Mouse (Mus musculus): ENCODE measurements around the gene Cct6b. TPM values are rescaled to one million over a fixed set of nuclear protein-coding genes. Genes with fewer than 3 reads are reported as not detected.

Cct6b gene
- polyA plus RNA-seq, 1 experiment from 2014 or later, result 0.23 TPM

DNA sequence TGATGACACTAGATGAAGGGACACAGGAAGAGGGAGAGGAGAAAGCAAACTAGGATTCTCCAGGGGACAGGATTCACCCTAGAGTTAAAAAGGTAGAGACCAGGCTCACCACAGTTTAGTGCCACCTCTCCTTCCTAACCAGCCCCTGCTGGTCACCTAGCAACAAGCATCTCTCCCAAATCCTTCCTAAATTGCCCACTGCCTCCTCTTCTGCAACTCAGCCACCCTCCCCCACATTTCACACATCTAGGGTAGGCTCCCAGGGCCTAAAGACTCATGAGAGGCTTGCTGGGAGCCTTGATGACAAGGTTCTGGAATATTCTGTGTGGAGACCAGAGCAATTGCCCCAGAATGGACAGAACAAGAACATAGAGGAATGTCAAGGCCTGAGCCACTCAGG is 76.5 kb downstream of the Cct6b start:
- H3K27me3 ChIP-seq (ENCODE audit: control insufficient read depth, insufficient read depth, low read length), result no peaks in the 10 kb centered on the region; the same call in 1 of the 2 replicates
- H3K9me3 ChIP-seq (replicated peaks; ENCODE audit: control insufficient read depth, low read length), result no peaks in the 10 kb centered on the region
- no peaks in the 10 kb centered on the region for H3K36me3 ChIP-seq (ENCODE audit: control insufficient read depth, insufficient read depth, low read length)
- peaks cover 5% of the 10 kb centered on the region; the same call in 1 of the 2 replicates for H3K4me1 ChIP-seq (ENCODE audit: control insufficient read depth, insufficient read depth, low read length)
- no peak for ATAC-seq (ENCODE audit: insufficient read depth, low FRiP score)
- no peak overlapping the region for H3K4me3 ChIP-seq (replicated peaks; ENCODE audit: low read length)
- no peak overlapping the region for H3K9ac ChIP-seq (ENCODE audit: low read length)
- no peak overlapping the region for H3K27ac ChIP-seq (ENCODE audit: low read length)
- H3K4me2 ChIP-seq (ENCODE audit: low read depth, low read length), result no peak overlapping the region

DNA sequence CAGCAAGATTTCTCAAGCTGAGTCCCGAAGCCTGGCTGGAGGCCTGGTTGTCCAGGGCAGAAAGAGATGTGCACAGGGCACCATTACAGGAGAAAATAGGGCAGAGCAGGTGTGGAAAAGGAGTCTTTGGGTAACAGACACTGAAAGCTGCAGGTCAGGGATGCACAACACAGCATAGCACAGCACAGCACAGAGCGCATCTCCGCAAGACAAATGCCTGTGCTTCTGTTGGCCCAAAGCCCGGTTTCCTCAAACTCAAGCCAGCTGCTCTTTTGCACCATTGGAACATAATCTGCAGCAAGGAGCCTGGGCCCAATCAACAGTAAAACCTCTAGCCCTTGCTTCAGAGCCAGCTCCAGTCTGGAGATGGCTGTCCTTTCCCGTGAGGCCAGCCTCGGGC is 79.4 kb downstream of the Cct6b start:
- 42% methylated on average over 6 of the region's 6 CpGs for WGBS
- peak; percentile 66; the same call in 1 of the 2 replicates for ATAC-seq (ENCODE audit: insufficient read depth, low FRiP score)

DNA sequence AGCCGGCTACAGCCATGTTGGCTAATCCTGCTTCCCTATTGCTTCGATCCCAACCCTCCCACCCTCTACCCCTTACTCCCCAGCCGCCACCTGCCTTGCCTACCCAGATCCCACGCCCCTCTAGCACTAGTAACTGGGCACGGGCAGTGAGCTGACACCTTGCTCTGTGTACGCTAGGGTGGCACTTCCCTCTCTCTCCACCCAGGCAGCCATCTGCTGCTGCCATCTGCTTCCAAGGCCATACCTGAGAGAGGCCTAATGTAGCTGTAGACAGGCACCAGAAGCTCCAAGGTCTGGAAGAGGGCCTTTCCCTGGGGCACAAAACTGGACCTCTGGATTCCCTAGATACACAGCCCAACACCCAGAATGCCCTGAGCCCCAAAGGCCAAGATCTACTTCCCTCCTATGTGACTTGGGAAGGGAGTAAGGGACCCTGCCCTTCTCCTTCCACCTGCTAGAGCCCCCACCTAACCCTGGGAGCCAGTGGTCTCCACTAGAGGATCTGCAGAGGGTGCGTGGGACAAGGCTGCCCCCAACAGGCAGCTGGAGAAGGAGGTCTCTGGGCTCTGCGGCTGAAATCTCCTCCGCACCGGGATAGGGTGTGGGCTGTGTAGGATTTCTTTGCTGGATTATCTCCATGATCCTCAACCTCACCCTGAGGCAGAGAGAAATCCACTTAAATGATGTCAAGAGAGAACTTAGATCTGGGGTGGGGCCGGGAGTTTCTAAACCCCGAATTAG is 80.2 kb downstream of the Cct6b start:
- Histone ChIP-seq H3K9ac (ENCODE audit: low read length) (no peak overlapping the region), H3K9me3 (replicated peaks; ENCODE audit: control insufficient read depth, low read length) (no peaks in the 10 kb centered on the region), H3K36me3 (ENCODE audit: control insufficient read depth, insufficient read depth, low read length) (no peaks in the 10 kb centered on the region), H3K27me3 (ENCODE audit: control insufficient read depth, insufficient read depth, low read length) (no peaks in the 10 kb centered on the region; the same call in 1 of the 2 replicates), H3K4me3 (replicated peaks; ENCODE audit: low read length) (no peak overlapping the region), H3K4me2 (ENCODE audit: low read depth, low read length) (no peak overlapping the region), H3K4me1 (ENCODE audit: control insufficient read depth, insufficient read depth, low read length) (no peaks in the 10 kb centered on the region; the same call in 1 of the 2 replicates), H3K27ac (ENCODE audit: low read length) (no peak overlapping the region)
- peak; percentile 44; the same call in 1 of the 2 replicates for ATAC-seq (ENCODE audit: insufficient read depth, low FRiP score)
- WGBS, result 50% methylated on average over 12 of the region's 12 CpGs

More for the DNA sequence above, 79.4 kb downstream of the Cct6b start:
- Histone ChIP-seq H3K27ac (ENCODE audit: low read length) (no peak overlapping the region), H3K27me3 (ENCODE audit: control insufficient read depth, insufficient read depth, low read length) (no peaks in the 10 kb centered on the region; the same call in 1 of the 2 replicates), H3K4me3 (replicated peaks; ENCODE audit: low read length) (no peak overlapping the region), H3K4me1 (ENCODE audit: control insufficient read depth, insufficient read depth, low read length) (no peaks in the 10 kb centered on the region; the same call in 1 of the 2 replicates), H3K4me2 (ENCODE audit: low read depth, low read length) (no peak overlapping the region), H3K9ac (ENCODE audit: low read length) (no peak overlapping the region), H3K36me3 (ENCODE audit: control insufficient read depth, insufficient read depth, low read length) (no peaks in the 10 kb centered on the region), H3K9me3 (replicated peaks; ENCODE audit: control insufficient read depth, low read length) (no peaks in the 10 kb centered on the region)

DNA sequence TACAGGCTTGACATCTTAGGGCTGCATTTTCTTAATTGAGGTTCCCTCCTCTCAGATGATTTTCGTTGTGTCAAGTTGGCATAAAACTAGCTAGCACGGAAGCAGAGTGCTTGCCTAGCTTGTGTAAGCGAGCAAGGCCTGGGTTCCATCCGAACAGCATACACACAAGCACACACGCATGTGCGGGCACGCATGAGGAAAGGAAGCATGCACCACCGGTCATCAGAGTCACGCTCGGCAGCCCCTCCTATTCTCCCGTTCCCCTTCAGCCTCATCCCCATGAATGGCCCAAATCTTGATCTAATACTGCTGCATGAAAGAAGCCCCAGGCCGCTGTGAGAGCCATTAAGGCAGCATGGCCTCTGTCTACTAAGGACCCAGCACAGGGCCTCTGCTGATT is 85.6 kb downstream of the Cct6b start:
- Histone ChIP-seq H3K9ac (ENCODE audit: low read length) (no peak overlapping the region), H3K27me3 (ENCODE audit: control insufficient read depth, insufficient read depth, low read length) (no peaks in the 10 kb centered on the region; the same call in 1 of the 2 replicates), H3K9me3 (replicated peaks; ENCODE audit: control insufficient read depth, low read length) (no peaks in the 10 kb centered on the region), H3K4me1 (ENCODE audit: control insufficient read depth, insufficient read depth, low read length) (no peaks in the 10 kb centered on the region), H3K27ac (ENCODE audit: low read length) (no peak overlapping the region), H3K4me3 (replicated peaks; ENCODE audit: low read length) (no peak overlapping the region), H3K4me2 (ENCODE audit: low read depth, low read length) (no peak overlapping the region), H3K36me3 (ENCODE audit: control insufficient read depth, insufficient read depth, low read length) (no peaks in the 10 kb centered on the region)
- 89% methylated on average over 12 of the region's 12 CpGs for WGBS
- no peak for ATAC-seq (ENCODE audit: insufficient read depth, low FRiP score)

Other genes starting within 250 kb of the Cct6b start
- gene Zfp830, start within 50 bp of the Cct6b start, polyA plus RNA-seq (2015; fragmentation: Nextera tagmentation; extraction: Ambion mirVana), result 35.4 and 36.1 TPM in 2 replicates
- gene Lig3, start 16.8 kb upstream of the Cct6b start, polyA plus RNA-seq (2015; fragmentation: Nextera tagmentation; extraction: Ambion mirVana), result 27.3 and 30.7 TPM in 2 replicates
- 21.9 and 23.8 TPM in 2 replicates for gene Rffl, start 106.9 kb upstream of the Cct6b start, polyA plus RNA-seq (2015; fragmentation: Nextera tagmentation; extraction: Ambion mirVana)
- gene Rad51d, start 126.3 kb upstream of the Cct6b start, polyA plus RNA-seq (2015; fragmentation: Nextera tagmentation; extraction: Ambion mirVana), result 12.5 and 12.8 TPM in 2 replicates
- gene Fndc8, start 127.8 kb upstream of the Cct6b start, polyA plus RNA-seq (2015; fragmentation: Nextera tagmentation; extraction: Ambion mirVana), result 0.22 TPM in 1 of 2 replicates, not detected in the other
- 28.5 and 33.8 TPM in 2 replicates for gene Nle1, start 144.1 kb upstream of the Cct6b start, polyA plus RNA-seq (2015; fragmentation: Nextera tagmentation; extraction: Ambion mirVana)
- 1.3 and 10.6 TPM in 2 replicates for gene Unc45b, start 146.2 kb upstream of the Cct6b start, polyA plus RNA-seq (2015; fragmentation: Nextera tagmentation; extraction: Ambion mirVana)
- 1.9 and 2.3 TPM in 2 replicates for gene Slfn5, start 187.0 kb upstream of the Cct6b start, polyA plus RNA-seq (2015; fragmentation: Nextera tagmentation; extraction: Ambion mirVana)
- 21.2 and 21.3 TPM in 2 replicates for gene Slfn9, start 227.5 kb upstream of the Cct6b start, polyA plus RNA-seq (2015; fragmentation: Nextera tagmentation; extraction: Ambion mirVana)